Mouse (Mus musculus): ENCODE results near the gene Sap25. TPM values are rescaled to one million over a fixed set of nuclear protein-coding genes. Genes with fewer than 3 reads are reported as not detected.

Gene Sap25
- polyA plus RNA-seq, 1 experiment from 2014 or later: 10.7 TPM

- H3K36me3 ChIP-seq (ENCODE audit: control insufficient read depth, insufficient read depth, low read length): no peaks in the 10 kb centered on the region
- 89% methylated on average over 3 of the region's 3 CpGs for WGBS
- H3K4me3 ChIP-seq (ENCODE audit: low read depth, low read length): no peak overlapping the region
- no peaks in the 10 kb centered on the region for H3K9me3 ChIP-seq (ENCODE audit: control insufficient read depth, low read length)
- H3K4me1 ChIP-seq (replicated peaks; ENCODE audit: control insufficient read depth, insufficient read depth, low read length): no peaks in the 10 kb centered on the region
- no peaks in the 10 kb centered on the region for H3K27me3 ChIP-seq (ENCODE audit: control insufficient read depth, insufficient read depth, low read length)
- ATAC-seq (replicated peaks; ENCODE audit: low FRiP score) (no peak), DNase-seq (ENCODE audit: low spot score) (no peak)
- no peak overlapping the region for H3K4me2 ChIP-seq (ENCODE audit: low read depth, low read length, severe bottlenecking)
- no peak overlapping the region for H3K27ac ChIP-seq (ENCODE audit: low read depth, low read length)
- H3K9ac ChIP-seq (ENCODE audit: low read length): no peak overlapping the region
These were observed 48.8 kb downstream of the Sap25 start for GRCm38 (mm10) chr5:137689974-137690373.

DNA sequence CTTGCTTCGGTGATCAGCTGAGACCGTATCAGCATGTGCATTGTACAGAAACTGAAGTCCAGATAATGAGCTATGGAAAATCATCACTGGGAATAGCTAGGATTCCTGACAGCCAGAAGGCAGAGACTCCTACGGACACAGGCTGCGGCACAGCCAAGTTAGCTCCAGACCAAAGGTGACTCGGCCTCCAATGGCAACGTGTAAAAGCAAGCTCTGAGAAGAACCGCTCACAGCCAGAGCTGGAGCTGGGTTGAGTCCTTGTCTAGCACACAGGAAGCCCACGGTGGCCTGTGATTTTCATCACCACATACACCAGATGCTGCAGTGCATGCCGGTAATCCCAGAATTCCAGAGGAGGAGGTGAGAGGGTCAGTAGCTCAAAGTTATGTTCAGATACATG lies 49.4 kb downstream of the Sap25 start:
- 74% methylated on average over 9 of the region's 9 CpGs for WGBS
- no peaks in the 10 kb centered on the region for H3K4me1 ChIP-seq (replicated peaks; ENCODE audit: control insufficient read depth, insufficient read depth, low read length)

GRCm38 (mm10) chr5:137691881-137692280 lies 50.7 kb downstream of the Sap25 start:
- H3K9ac ChIP-seq (ENCODE audit: low read length): no peak overlapping the region
- no peak for DNase-seq (ENCODE audit: low spot score)
- H3K4me1 ChIP-seq (replicated peaks; ENCODE audit: control insufficient read depth, insufficient read depth, low read length): no peaks in the 10 kb centered on the region
- H3K27me3 ChIP-seq (ENCODE audit: control insufficient read depth, insufficient read depth, low read length): no peaks in the 10 kb centered on the region
- no peak overlapping the region for H3K4me3 ChIP-seq (ENCODE audit: low read depth, low read length)
- no peak for ATAC-seq (replicated peaks; ENCODE audit: low FRiP score)
- WGBS: 74% methylated on average over 1 of the region's 1 CpGs
- no peak overlapping the region for H3K27ac ChIP-seq (ENCODE audit: low read depth, low read length)
- H3K9me3 ChIP-seq (ENCODE audit: control insufficient read depth, low read length): no peaks in the 10 kb centered on the region
- no peak overlapping the region for H3K4me2 ChIP-seq (ENCODE audit: low read depth, low read length, severe bottlenecking)
- H3K36me3 ChIP-seq (ENCODE audit: control insufficient read depth, insufficient read depth, low read length): no peaks in the 10 kb centered on the region

More for the DNA sequence above, 49.4 kb downstream of the Sap25 start:
- Histone ChIP-seq H3K36me3 (ENCODE audit: control insufficient read depth, insufficient read depth, low read length) (no peaks in the 10 kb centered on the region), H3K4me2 (ENCODE audit: low read depth, low read length, severe bottlenecking) (no peak overlapping the region), H3K9me3 (ENCODE audit: control insufficient read depth, low read length) (no peaks in the 10 kb centered on the region), H3K4me3 (ENCODE audit: low read depth, low read length) (no peak overlapping the region), H3K27me3 (ENCODE audit: control insufficient read depth, insufficient read depth, low read length) (no peaks in the 10 kb centered on the region), H3K27ac (ENCODE audit: low read depth, low read length) (no peak overlapping the region), H3K9ac (ENCODE audit: low read length) (no peak overlapping the region)
- ATAC-seq (replicated peaks; ENCODE audit: low FRiP score) (no peak), DNase-seq (ENCODE audit: low spot score) (no peak)

Other genes with a start within 250 kb of the Sap25 start
- 0.11 and 0.15 TPM in 2 replicates for gene Zan, start 164.3 kb upstream of the Sap25 start, polyA plus RNA-seq (2014; fragmentation: Nextera tagmentation; extraction: Ambion mirVana)
- 55.9 and 62.4 TPM in 2 replicates for gene Pop7, start 138.8 kb upstream of the Sap25 start, polyA plus RNA-seq (2014; fragmentation: Nextera tagmentation; extraction: Ambion mirVana)
- 14.0 and 14.9 TPM in 2 replicates for gene Gigyf1, start 122.8 kb upstream of the Sap25 start, polyA plus RNA-seq (2014; fragmentation: Nextera tagmentation; extraction: Ambion mirVana)
- gene Epo, start 108.1 kb upstream of the Sap25 start, polyA plus RNA-seq (2014; fragmentation: Nextera tagmentation; extraction: Ambion mirVana): 0.40 and 0.84 TPM in 2 replicates
- gene Gnb2, start 107.8 kb upstream of the Sap25 start, polyA plus RNA-seq (2014; fragmentation: Nextera tagmentation; extraction: Ambion mirVana): 410 and 508 TPM in 2 replicates
- 20.5 and 22.8 TPM in 2 replicates for gene Actl6b, start 87.8 kb upstream of the Sap25 start, polyA plus RNA-seq (2014; fragmentation: Nextera tagmentation; extraction: Ambion mirVana)
- gene Tfr2, start 71.5 kb upstream of the Sap25 start, polyA plus RNA-seq (2014; fragmentation: Nextera tagmentation; extraction: Ambion mirVana): 1.2 and 2.1 TPM in 2 replicates
- 20.3 and 22.8 TPM in 2 replicates for gene Mospd3, start 40.3 kb upstream of the Sap25 start, polyA plus RNA-seq (2014; fragmentation: Nextera tagmentation; extraction: Ambion mirVana)
- gene Pcolce, start 27.6 kb upstream of the Sap25 start, polyA plus RNA-seq (2014; fragmentation: Nextera tagmentation; extraction: Ambion mirVana): 54.8 and 63.0 TPM in 2 replicates
- 0.12 and 0.17 TPM in 2 replicates for gene Fbxo24, start 12.3 kb upstream of the Sap25 start, polyA plus RNA-seq (2014; fragmentation: Nextera tagmentation; extraction: Ambion mirVana)
- 29.8 and 38.0 TPM in 2 replicates for gene Lrch4, start 12.2 kb upstream of the Sap25 start, polyA plus RNA-seq (2014; fragmentation: Nextera tagmentation; extraction: Ambion mirVana)
- gene Gm20605, start 12.2 kb upstream of the Sap25 start, polyA plus RNA-seq (2014; fragmentation: Nextera tagmentation; extraction: Ambion mirVana): 9.9 and 15.3 TPM in 2 replicates
- gene Irs3, start 4.4 kb downstream of the Sap25 start, polyA plus RNA-seq (2014; fragmentation: Nextera tagmentation; extraction: Ambion mirVana): 0.25 TPM in 1 of 2 replicates, not detected in the other
- gene Agfg2, start 43.4 kb downstream of the Sap25 start, polyA plus RNA-seq (2014; fragmentation: Nextera tagmentation; extraction: Ambion mirVana): 23.5 and 26.0 TPM in 2 replicates
- gene Nyap1, start 100.3 kb downstream of the Sap25 start, polyA plus RNA-seq (2014; fragmentation: Nextera tagmentation; extraction: Ambion mirVana): 3.8 and 4.4 TPM in 2 replicates
- 81.1 and 83.5 TPM in 2 replicates for gene Tsc22d4, start 104.4 kb downstream of the Sap25 start, polyA plus RNA-seq (2014; fragmentation: Nextera tagmentation; extraction: Ambion mirVana)
- 72.8 and 77.9 TPM in 2 replicates for gene Ppp1r35, start 137.5 kb downstream of the Sap25 start, polyA plus RNA-seq (2014; fragmentation: Nextera tagmentation; extraction: Ambion mirVana)
- 11.9 and 12.4 TPM in 2 replicates for gene Mepce, start 146.3 kb downstream of the Sap25 start, polyA plus RNA-seq (2014; fragmentation: Nextera tagmentation; extraction: Ambion mirVana)
- gene Zcwpw1, start 146.5 kb downstream of the Sap25 start, polyA plus RNA-seq (2014; fragmentation: Nextera tagmentation; extraction: Ambion mirVana): 18.1 and 21.2 TPM in 2 replicates
- gene Pilra, start 194.9 kb downstream of the Sap25 start, polyA plus RNA-seq (2014; fragmentation: Nextera tagmentation; extraction: Ambion mirVana): 0.13 and 0.32 TPM in 2 replicates
- not detected in 2 replicates for gene Pilrb1, start 216.8 kb downstream of the Sap25 start, polyA plus RNA-seq (2014; fragmentation: Nextera tagmentation; extraction: Ambion mirVana)
- gene Pilrb2, start 230.5 kb downstream of the Sap25 start, polyA plus RNA-seq (2014; fragmentation: Nextera tagmentation; extraction: Ambion mirVana): not detected in 2 replicates